Mouse (Mus musculus) urinary bladder, postnatal 10 days (tissue): ENCODE results near the gene Treh.

Source experiments
- DNase-seq: peaks from one replicate; pipeline ENCODE4 v3.0.0; 2022; ENCODE audit warnings: low spot score

The Treh gene

GRCm38 (mm10) chr9:44716997-44717821 lies 44.2 kb downstream of the Treh start:
- DNase-seq: no peak

DNA sequence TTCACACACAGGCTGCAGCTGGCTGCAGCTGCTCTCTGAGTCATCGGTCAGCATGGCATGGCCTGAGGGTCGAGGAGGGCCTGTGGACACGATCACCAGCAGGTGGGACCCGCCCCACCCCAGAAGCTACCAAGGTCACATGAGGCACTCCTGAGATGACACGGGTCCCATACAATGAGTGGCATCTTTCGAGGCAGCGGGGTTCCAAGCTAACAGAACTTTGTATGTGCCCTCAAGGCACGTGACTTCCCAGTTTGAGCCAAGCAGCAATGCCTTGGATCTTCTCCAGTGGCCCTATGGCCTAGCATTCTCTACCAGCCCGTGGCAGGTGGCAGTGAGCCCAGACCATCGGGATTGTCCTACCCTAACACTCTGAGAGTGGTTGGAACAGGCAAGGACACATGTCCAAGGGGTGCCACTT lies 44.8 kb downstream of the Treh start:
- DNase-seq: no peak

GRCm38 (mm10) chr9:44718937-44719631 lies 46.1 kb downstream of the Treh start:
- no peak for DNase-seq

GRCm38 (mm10) chr9:44719632-44720357 lies 46.8 kb downstream of the Treh start:
- DNase-seq: no peak

- no peak for DNase-seq
Measured at GRCm38 (mm10) chr9:44720358-44721153, 47.5 kb downstream of the Treh start.

DNA sequence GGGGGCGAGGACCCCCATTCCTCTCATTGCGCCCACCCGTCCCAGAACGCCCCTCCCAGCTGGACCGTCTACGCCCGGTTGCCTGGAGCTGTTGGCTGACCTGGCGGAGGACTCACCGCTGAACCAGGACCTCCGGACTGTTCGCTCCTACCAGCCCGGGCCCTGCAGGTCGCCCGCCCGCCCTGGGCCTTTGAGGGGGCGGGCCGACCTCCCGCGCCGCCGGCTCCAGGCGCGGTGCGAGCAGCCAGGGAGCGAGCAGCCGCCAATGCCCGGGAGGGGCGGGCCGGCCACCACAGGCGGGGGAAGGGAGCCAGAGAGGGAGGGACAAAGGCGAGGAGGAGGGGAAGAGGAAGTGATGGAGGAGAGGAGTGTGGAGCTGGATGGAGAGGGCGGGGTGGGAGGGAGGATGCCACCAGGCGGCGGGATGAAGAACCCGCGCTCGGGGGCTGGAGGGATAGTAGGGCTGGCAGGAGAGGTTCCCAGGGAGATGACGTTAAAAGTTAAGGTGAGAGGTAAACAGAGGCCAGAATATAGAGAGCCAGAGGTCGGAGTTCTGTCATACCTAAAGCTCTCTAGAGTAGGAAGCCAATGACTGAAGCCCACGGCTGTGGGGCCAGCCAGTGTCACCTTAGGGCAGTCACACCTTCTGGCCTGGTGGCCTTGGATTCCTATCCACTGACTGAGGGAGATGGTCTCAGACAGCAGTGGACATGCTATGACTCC lies 48.3 kb downstream of the Treh start:
- DNase-seq: peak; percentile 67

DNA sequence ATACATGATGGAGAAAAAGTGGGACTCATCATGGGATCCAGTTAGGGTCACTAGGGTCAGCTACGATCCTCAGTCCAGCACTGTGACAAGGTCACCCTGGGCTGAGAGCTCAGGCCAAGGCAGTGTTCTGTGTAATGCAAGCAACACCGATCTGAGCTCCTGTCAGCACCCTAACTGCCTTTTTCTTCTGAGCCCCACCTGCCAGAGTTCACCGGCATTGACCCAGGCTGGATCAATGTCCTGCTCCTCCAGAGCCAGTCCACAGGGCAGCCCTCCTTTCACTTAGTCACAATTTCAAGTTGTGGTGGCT lies 48.8 kb downstream of the Treh start:
- no peak for DNase-seq

GRCm38 (mm10) chr9:44722575-44722974 lies 49.5 kb downstream of the Treh start:
- no peak for DNase-seq

DNA sequence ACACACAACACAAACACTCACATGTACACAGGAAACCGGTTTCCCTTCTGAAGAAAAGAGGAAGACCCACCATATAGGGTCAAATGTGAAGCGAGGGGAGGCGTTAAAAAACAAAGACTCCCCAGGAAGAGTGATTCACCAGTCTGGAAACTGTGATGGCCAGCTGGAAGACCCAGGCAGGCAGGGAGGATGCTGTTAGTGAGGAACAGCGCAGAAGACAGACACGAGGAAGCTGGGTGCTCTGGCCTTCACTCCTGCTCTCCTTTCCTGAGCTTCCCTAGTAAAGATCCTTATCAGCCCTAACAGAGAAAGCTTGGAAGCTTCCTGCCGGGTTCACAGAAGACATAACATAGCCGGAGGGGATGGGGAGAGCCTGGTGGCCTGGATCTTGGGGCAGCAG lies 50.0 kb downstream of the Treh start:
- DNase-seq: no peak

GRCm38 (mm10) chr9:44723521-44724041 lies 50.5 kb downstream of the Treh start:
- no peak for DNase-seq

DNA sequence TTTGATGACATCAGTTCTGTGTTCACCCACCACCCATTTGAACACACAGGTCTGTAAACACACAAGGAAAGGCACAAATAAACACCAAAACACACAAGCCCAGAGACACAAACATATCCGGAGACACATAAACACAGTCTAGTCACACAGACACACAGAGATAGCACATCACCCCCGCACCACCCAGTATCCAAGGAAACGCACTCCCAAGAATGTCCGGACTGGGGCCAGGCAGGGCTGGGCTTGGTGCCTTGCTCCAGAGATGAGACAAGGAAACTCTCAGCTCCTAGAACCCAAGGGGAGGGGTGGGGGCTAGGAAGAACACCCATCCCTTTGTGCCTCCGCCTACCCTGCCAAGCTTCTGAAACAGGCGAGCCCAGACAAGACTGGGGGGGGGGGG lies 51.2 kb downstream of the Treh start:
- DNase-seq: no peak

- DNase-seq: no peak
Measured at GRCm38 (mm10) chr9:44724665-44725064, 51.6 kb downstream of the Treh start.

- DNase-seq: no peak
Measured at GRCm38 (mm10) chr9:44726431-44727146, 53.6 kb downstream of the Treh start.

DNA sequence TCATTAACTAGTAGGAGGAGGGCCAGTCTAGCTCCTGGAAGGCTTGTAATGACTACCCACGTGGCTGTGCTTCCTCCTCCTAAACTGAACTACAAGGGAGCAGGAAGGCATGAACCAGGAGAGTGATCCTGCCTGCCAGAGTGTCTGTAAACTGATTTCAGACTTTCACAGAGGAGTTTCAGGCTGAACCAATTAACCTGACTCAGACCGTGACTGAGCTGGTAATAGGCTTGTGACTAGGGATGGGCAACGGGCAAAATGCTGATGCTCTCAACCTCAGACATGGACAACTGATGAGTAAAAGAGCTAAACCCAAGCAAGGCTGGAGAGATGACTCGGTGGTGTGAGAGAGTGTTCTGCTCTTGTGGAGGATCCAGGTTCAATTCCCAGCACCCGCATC lies 54.4 kb downstream of the Treh start:
- DNase-seq: no peak

DNA sequence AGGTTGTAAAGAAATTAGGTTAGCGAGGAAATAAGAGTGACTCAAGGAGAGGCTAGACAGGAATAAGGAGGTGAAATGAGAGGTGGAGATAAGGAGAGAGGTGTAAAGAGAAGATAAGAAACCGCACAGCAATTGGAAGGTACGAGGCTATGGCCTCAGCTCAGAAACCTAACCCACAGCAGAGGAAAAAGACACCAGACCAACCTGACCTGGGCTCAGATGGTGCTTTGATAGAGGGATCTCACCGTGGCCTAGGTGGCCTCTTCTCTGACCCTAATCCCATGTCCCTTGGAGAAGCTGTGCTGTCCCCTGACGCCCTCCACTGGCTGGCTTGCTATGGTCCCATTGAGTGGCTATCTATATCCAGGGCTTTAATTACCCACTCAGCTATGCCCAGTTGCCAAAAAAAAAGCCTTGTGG lies 59.1 kb downstream of the Treh start:
- DNase-seq: no peak

DNA sequence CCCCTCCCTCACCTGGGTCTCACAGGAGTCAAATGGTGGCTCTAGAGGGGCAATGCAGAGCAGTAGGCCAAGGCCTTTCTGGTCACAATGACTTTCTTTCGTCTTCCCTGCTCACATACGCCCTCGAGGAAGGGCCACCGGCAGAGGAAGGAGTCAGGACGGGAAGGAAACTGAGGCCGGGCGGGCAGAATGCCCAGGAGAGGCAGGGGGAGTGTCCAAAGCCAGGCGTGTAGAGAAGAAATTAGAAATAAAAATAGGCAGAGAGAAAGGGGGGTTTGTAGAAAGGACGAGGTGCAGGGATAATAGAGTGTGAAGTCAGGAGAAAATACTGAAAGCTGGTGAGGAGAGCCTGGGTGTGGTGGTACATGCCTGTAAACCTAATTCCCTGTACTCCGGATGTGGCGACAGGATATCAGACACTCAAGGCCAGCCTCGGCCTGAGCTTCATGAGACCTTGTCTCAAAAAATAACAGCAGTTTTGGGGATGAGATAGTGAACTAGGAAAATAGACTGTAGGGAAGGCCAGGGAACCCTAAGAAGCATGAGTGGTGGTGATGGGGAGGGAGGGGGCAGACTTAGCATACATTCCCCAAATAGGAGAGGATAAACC lies 60.0 kb downstream of the Treh start:
- no peak for DNase-seq

DNA sequence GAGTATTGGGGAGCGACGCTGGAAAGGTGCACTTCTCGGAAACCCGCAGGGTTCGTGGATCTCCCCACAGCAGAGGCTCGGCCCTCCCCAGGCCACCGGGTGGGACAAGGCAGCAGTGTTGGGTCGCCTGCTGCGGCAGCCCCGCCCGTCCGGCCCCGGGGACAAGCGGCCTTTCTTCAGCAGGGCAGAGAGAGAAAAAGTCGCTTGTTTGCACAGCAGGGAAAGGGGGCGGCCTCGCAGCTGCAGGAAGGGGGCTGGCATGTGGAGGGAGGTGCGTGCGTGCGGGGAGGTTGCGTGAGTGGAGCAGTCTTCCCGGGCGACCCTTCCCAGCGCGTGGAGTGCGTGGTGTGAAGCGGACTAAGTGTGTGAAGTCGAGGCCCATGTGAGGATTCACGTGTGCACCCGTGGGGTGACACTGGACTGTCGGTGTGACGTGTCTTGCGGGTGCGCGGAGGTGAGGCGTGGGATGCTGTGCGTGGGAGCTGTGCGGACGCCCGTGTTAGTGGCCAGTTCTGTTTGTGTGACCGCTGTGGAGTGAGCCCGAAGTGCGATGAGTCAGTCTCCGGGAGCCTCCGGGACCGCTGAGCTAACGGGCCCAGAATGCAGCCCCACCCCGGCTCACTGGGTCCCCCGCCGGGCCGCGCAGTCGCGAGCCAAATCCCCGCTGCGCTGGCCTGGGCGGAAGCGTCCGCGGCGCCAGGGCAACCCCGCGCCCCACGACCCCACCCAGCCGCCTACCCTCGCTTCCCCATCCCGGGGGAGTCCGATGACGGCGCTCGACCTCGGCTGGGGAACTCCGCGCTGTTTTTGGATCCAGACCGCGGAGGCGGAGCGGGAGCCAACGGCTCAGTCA lies 60.9 kb downstream of the Treh start:
- no peak for DNase-seq

DNA sequence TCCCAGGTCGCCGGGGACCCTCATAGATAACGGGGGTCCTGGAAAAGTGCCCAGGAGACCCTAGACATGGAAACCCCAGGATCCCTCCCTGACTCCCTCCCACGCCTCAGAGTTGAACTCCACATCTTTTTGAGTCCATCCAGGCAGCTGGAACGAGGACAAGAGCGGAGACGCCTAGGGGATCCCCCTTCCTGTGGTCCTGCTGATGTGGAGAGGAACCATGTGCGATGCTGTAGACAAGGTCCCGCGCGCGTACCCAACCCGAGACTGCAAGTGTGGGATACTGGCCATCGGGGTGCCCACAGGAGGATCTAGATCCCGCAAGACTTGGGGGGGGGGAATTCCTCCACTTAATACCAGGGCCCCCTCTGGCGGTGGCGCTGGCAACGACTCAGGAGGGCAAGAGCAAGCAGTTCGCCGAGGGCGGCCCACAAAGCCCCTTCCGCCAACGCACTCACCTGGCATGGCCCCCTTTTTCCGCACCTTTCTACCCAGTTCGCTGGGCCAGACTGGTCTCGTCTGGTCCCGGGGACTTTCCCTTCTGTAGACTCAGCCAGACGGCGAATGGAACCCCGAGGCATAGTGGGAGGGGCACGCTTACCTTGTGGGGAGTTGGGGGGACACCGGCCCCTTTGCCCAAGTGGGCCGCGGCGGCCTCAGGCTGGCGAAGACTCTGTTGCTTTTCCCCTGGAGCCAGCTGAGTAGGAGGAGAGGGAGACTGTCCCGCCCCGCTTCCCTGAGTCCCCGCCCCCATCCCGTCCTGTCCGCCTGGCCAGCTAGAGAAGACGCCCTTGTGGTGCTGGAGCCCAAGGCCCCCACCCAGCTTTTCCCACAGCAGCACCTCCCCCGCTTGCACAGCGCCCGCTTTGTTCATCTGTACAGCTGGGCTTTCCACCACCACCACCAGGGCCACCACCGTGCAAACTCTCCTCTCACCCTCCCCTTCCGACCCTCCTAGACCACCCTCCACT lies 61.8 kb downstream of the Treh start, which contains the start of gene Phldb1:
TSS of gene Phldb1 (minus strand) at position 675 of the 971 bp plus-strand sequence.
- DNase-seq: no peak
